Mouse (Mus musculus) liver, embryonic 16.5 days (tissue): ENCODE measurements at regions not wholly inside any gene's neighbourhood (a gene's known extent, or its start where the extent isn't known, plus 50 kb on each side); places are given as distances from the start of the nearest gene placed in this dataset.

Experiments used
- ATAC-seq: fragments of 200-750 bp; cut with Nextera tagmentation; 2 replicates; pipeline ENCODE4 v1.8.0; 2017; ENCODE audit warnings: low read depth, mild to moderate bottlenecking, moderate number of reproducible peaks, moderate library complexity
- H3K27ac ChIP-seq: fragments of 300-500 bp; sonication (generic); 2 replicates; pipeline ENCODE4 v1.5.1; 2014; ENCODE audit warnings: mild to moderate bottlenecking, low read length
- H3K27me3 ChIP-seq: fragments of 300-500 bp; sonication (generic); 2 replicates; pipeline ENCODE4 v1.6.1; 2014; ENCODE audit warnings: low read depth, low read length, mixed read lengths; ENCODE audit not compliant: control insufficient read depth, insufficient read depth
- H3K36me3 ChIP-seq: fragments of 300-500 bp; sonication (generic); 2 replicates; pipeline ENCODE4 v1.6.1; 2014; ENCODE audit warnings: mild to moderate bottlenecking; ENCODE audit not compliant: control insufficient read depth, insufficient read depth
- H3K4me1 ChIP-seq: fragments of 300-500 bp; sonication (generic); 2 replicates; pipeline ENCODE4 v1.6.1; 2014; ENCODE audit warnings: low read depth, low read length, mixed read lengths; ENCODE audit not compliant: control insufficient read depth
- H3K4me2 ChIP-seq: fragments of 300-500 bp; sonication (generic); 2 replicates; pipeline ENCODE4 v1.6.1; 2014; ENCODE audit warnings: low read depth, low read length, mixed read lengths
- H3K4me3 ChIP-seq: fragments of 300-500 bp; sonication (generic); 2 replicates; pipeline ENCODE4 v1.5.1; 2014; ENCODE audit warnings: low read depth, mild to moderate bottlenecking, low read length
- H3K9ac ChIP-seq: fragments of 300-500 bp; sonication (generic); 2 replicates; pipeline ENCODE4 v1.6.1; 2014; ENCODE audit warnings: low read depth, low read length
- H3K9me3 ChIP-seq: fragments of 300-500 bp; sonication (generic); replicated peaks from 2 replicates; pipeline ENCODE4 v1.6.1; 2016; ENCODE audit warnings: low read length; ENCODE audit not compliant: control insufficient read depth
- WGBS: fragments of 180-500 bp; shearing (Covaris S2); extraction: QIAGEN DNeasy Blood & Tissue Kit; methylation state at CpG from one replicate; pipeline ENCODE4 v1.1.7; 2014; ENCODE audit not compliant: insufficient replicate concordance; 5-methylcytosine and 5-hydroxymethylcytosine counted together

DNA sequence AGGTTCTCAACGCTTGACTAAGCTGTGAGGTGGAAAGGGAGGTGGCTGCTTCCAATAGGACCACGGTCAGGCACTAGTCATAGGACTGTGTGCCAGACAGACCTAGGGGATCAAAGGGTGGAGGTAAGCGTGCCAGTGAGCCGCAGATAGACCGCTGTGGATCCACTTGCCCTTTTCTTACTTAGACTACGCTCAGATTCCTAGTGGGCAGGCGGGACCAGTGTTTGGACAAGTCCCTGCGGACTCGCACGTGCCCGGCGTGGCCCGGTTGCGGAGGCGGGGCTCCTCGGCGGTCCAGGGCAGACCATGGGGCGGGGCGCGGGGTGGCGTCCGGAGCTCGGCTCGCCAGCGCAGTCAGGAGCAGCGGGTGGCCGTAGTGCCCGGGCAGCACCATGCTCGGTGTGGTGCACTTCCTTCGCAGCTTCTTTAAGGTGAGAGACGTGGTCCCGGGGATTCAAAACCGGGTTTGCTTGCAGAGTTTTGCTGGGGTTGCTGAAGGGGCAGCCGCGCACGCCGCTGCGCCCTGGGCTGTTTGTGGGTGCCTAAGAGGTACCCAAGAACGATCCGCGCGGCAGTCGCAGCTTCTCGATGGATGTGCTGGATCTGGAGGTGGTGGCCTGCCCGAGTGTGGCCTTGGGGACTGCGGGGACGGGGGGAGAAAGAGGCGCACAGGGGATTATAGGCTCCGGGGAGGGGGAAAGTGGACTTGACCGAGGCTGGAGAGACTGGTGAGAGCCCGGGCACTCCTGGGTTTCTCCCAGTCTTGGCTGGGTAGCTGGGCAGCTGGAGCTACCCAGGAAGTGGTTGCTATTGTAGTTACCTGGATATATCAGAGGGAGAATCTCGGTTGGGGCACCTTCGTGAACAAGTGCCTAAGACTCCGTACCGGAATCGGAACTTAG lies 98.6 kb downstream of the Amer3 start:
- Histone ChIP-seq H3K27me3 (peaks cover 16% of the 10 kb centered on the region), H3K9me3 (no peaks in the 10 kb centered on the region), H3K36me3 (no peaks in the 10 kb centered on the region), H3K27ac (no peak overlapping the region), H3K4me1 (no peaks in the 10 kb centered on the region; the same call in 1 of the 2 replicates), H3K4me2 (peak overlapping the region; percentile 38), H3K4me3 (peak overlapping the region; percentile 25), H3K9ac (no peak overlapping the region)
- ATAC-seq, result no peak
- WGBS, result under 1% methylated on average over 56 of the region's 56 CpGs

DNA sequence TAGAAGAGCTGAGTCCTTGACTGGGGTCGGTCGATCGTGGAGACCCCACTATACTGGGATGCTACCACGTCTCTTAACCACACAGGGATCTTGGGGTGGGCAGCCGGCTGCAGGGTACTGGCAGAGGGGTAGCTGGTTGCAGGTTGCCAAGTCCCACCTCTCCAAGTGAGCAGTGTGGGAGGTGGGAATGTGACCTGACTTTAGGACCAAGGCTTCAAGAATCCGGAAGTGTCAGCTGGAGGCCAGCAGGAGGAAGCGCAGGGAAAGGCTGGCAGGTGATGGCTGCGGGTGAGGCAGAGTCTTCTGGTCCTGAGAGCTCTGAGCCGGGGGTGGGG lies 99.2 kb downstream of the Amer3 start:
- Histone ChIP-seq H3K4me3 (no peak overlapping the region; the same call in 1 of the 2 replicates), H3K9me3 (no peaks in the 10 kb centered on the region), H3K4me2 (0 out of 2 replicates have a peak overlapping the region, but pooled peaks have one; percentile 38), H3K4me1 (no peaks in the 10 kb centered on the region; the same call in 1 of the 2 replicates), H3K27ac (no peak overlapping the region), H3K36me3 (no peaks in the 10 kb centered on the region), H3K9ac (no peak overlapping the region), H3K27me3 (peaks cover 16% of the 10 kb centered on the region)
- ATAC-seq, result no peak
- WGBS, result 2% methylated on average over 9 of the region's 9 CpGs

GRCm38 (mm10) chr1:34686539-34686938 lies 107.1 kb downstream of the Amer3 start:
- no peak overlapping the region for H3K4me3 ChIP-seq
- WGBS, result 34% methylated on average over 2 of the region's 2 CpGs
- H3K9ac ChIP-seq, result no peak overlapping the region
- H3K4me1 ChIP-seq, result no peaks in the 10 kb centered on the region
- no peaks in the 10 kb centered on the region for H3K27me3 ChIP-seq
- H3K9me3 ChIP-seq, result no peaks in the 10 kb centered on the region
- H3K36me3 ChIP-seq, result no peaks in the 10 kb centered on the region
- H3K4me2 ChIP-seq, result no peak overlapping the region
- no peak overlapping the region for H3K27ac ChIP-seq
- no peak for ATAC-seq

GRCm38 (mm10) chr1:34696533-34696932 lies 117.1 kb downstream of the Amer3 start:
- no peaks in the 10 kb centered on the region for H3K4me1 ChIP-seq
- ATAC-seq, result no peak
- no peaks in the 10 kb centered on the region for H3K27me3 ChIP-seq
- H3K36me3 ChIP-seq, result no peaks in the 10 kb centered on the region
- H3K9me3 ChIP-seq, result no peaks in the 10 kb centered on the region
- H3K27ac ChIP-seq, result no peak overlapping the region
- WGBS, result 58% methylated on average over 4 of the region's 4 CpGs
- H3K9ac ChIP-seq, result no peak overlapping the region
- H3K4me3 ChIP-seq, result no peak overlapping the region
- H3K4me2 ChIP-seq, result no peak overlapping the region

GRCm38 (mm10) chr1:34700237-34701030 lies 121.0 kb downstream of the Amer3 start:
- Histone ChIP-seq H3K4me3 (no peak overlapping the region), H3K4me2 (no peak overlapping the region), H3K36me3 (no peaks in the 10 kb centered on the region), H3K4me1 (no peaks in the 10 kb centered on the region), H3K27ac (no peak overlapping the region), H3K27me3 (no peaks in the 10 kb centered on the region), H3K9me3 (no peaks in the 10 kb centered on the region), H3K9ac (no peak overlapping the region)
- 31% methylated on average over 17 of the region's 17 CpGs for WGBS
- ATAC-seq, result no peak

GRCm38 (mm10) chr1:34701436-34701835 lies 122.0 kb downstream of the Amer3 start:
- no peaks in the 10 kb centered on the region for H3K9me3 ChIP-seq
- H3K4me3 ChIP-seq, result no peak overlapping the region
- no peak for ATAC-seq
- H3K27me3 ChIP-seq, result no peaks in the 10 kb centered on the region
- no peaks in the 10 kb centered on the region for H3K36me3 ChIP-seq
- WGBS, result 61% methylated on average over 7 of the region's 7 CpGs
- H3K4me2 ChIP-seq, result no peak overlapping the region
- H3K4me1 ChIP-seq, result no peaks in the 10 kb centered on the region
- no peak overlapping the region for H3K9ac ChIP-seq
- H3K27ac ChIP-seq, result no peak overlapping the region

DNA sequence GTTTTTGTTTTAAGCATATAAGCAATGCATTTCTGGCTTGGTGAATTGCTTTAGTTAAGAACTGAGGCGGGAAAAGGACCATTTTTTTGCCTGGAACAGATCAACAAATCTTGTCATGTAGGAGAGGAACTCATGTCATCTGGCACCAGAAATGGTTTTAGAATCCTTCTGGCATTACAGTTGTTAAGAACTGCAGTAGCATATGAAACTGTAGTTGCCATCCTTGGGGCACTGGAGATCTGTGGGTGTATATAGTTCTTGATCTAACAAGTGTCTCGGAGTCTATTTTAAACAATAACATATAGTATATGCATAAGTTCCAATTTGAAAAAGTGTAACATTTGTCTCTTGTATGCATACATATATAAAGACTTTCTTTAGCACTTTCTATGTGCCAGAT lies 129.6 kb downstream of the Amer3 start:
- Histone ChIP-seq H3K9me3 (no peaks in the 10 kb centered on the region), H3K4me1 (no peaks in the 10 kb centered on the region), H3K36me3 (no peaks in the 10 kb centered on the region), H3K4me2 (no peak overlapping the region), H3K9ac (no peak overlapping the region), H3K27me3 (no peaks in the 10 kb centered on the region), H3K27ac (no peak overlapping the region), H3K4me3 (no peak overlapping the region)
- 51% methylated on average over 2 of the region's 2 CpGs for WGBS
- ATAC-seq, result no peak

GRCm38 (mm10) chr1:34722674-34723073 lies 120.2 kb downstream of the Fam168b start:
- Histone ChIP-seq H3K4me3 (no peak overlapping the region), H3K27ac (no peak overlapping the region), H3K4me1 (no peaks in the 10 kb centered on the region), H3K9ac (no peak overlapping the region), H3K27me3 (no peaks in the 10 kb centered on the region), H3K4me2 (no peak overlapping the region), H3K9me3 (no peaks in the 10 kb centered on the region), H3K36me3 (no peaks in the 10 kb centered on the region)
- WGBS, result 22% methylated on average over 5 of the region's 5 CpGs
- no peak for ATAC-seq

- Histone ChIP-seq H3K27me3 (no peaks in the 10 kb centered on the region), H3K4me1 (no peaks in the 10 kb centered on the region), H3K9me3 (no peaks in the 10 kb centered on the region), H3K4me3 (no peak overlapping the region), H3K9ac (no peak overlapping the region), H3K36me3 (no peaks in the 10 kb centered on the region), H3K27ac (no peak overlapping the region), H3K4me2 (no peak overlapping the region)
- ATAC-seq, result no peak
- WGBS, result 46% methylated on average over 7 of the region's 7 CpGs
Observed at GRCm38 (mm10) chr1:34732156-34732555, 110.7 kb downstream of the Fam168b start.
